ENCODE assay signal across 30 mouse cellular contexts in genomic region chr19:55640251-55640650, GRCm38 (mm10).
DNase-seq lines count a peak whose midpoint lies in the region; ATAC-seq and TF ChIP-seq lines count a peak whose summit lies in the region.
"Had no signal": no experiment of that assay in that cellular context is flagged by ENCODE, and none has a peak within 500 bp of the region (broad histone marks: within the 10 kb centered on the region; RNA-seq: fewer than 3 reads in every experiment).

No protein-coding gene starts in this region.

- no peaks in the 10 kb centered on the region for H3K9me3 ChIP-seq in ES-E14 (ENCODE audit: control insufficient read depth, insufficient read depth, low read depth, low read length)
- no peaks in the 10 kb centered on the region for H3K9me3 ChIP-seq in midbrain, embryonic 13.5 days
- H3K9me3 ChIP-seq: embryonic facial prominence, embryonic 15.5 days; forebrain, embryonic 12.5 days; forebrain, embryonic 15.5 days; heart, embryonic 12.5 days; heart, embryonic 15.5 days; hindbrain, embryonic 13.5 days had no signal

- no peaks in the 10 kb centered on the region for H3K36me3 ChIP-seq in ES-E14 (ENCODE audit: control insufficient read depth, insufficient read depth, low read length, poor library complexity, severe bottlenecking)
- no peaks in the 10 kb centered on the region for H3K36me3 ChIP-seq in midbrain, embryonic 13.5 days
- H3K36me3 ChIP-seq: embryonic facial prominence, embryonic 12.5 days; embryonic facial prominence, embryonic 15.5 days; forebrain, embryonic 12.5 days; forebrain, embryonic 15.5 days; G1E; heart, embryonic 12.5 days; heart, embryonic 15.5 days; hindbrain, embryonic 10.5 days; hindbrain, embryonic 13.5 days had no signal

- no peak overlapping the region for H3K27ac ChIP-seq in ES-E14 (ENCODE audit: insufficient read depth, low read depth, low read length, poor library complexity, severe bottlenecking)
- no peak overlapping the region for H3K27ac ChIP-seq in midbrain, embryonic 13.5 days
- H3K27ac ChIP-seq: embryonic facial prominence, embryonic 12.5 days; embryonic facial prominence, embryonic 15.5 days; forebrain, embryonic 12.5 days; forebrain, embryonic 15.5 days; heart, embryonic 15.5 days; hindbrain, embryonic 10.5 days; hindbrain, embryonic 13.5 days had no signal

- no peak for ATAC-seq in midbrain, embryonic 13.5 days
- ATAC-seq: forebrain, embryonic 15.5 days; hindbrain, embryonic 16.5 days; inflammation-experienced regulatory T-cells, adult 6 months; intestine, embryonic 16.5 days had no signal

- H3K4me2 ChIP-seq in midbrain, embryonic 13.5 days (replicated peaks): no peak overlapping the region
- H3K4me2 ChIP-seq: embryonic facial prominence, embryonic 12.5 days; embryonic facial prominence, embryonic 15.5 days; forebrain, embryonic 12.5 days; forebrain, embryonic 15.5 days; heart, embryonic 12.5 days; heart, embryonic 15.5 days; hindbrain, embryonic 13.5 days had no signal

- intact Hi-C loops in gastrocnemius, postnatal 36 days (cut with DNase I): loop anchor here (5.0 kb wide), 1 partner anchor 102 kb away; the partner anchor contains the start of gene Tcf7l2

- in situ Hi-C loops in ES-E14 (cut with MboI; ENCODE audit: low sequenced_read_pairs in 2 of 2, unreplicated experiment in 2 of 2): no loop called here

- DNase-seq in 3T3-L1 (ENCODE audit: low read depth, low spot score) (peak; percentile 23), ES-E14 (ENCODE audit: low read depth, low spot score) (peak; percentile 37), WW6 (ENCODE audit: low read depth, low spot score) (peak; percentile 18)
- DNase-seq in yolk sac, embryonic 10.5 days (ENCODE audit: low spot score): no peak
- no peak for DNase-seq in gastrocnemius, postnatal 36 days
- DNase-seq: adrenal gland, adult 2 months; adrenal gland, postnatal 14 days; B cell, adult 2 months; cerebellum, adult 11 months; cerebellum, adult 2 months; cerebellum, adult 9-11 months; cerebellum, postnatal 25 days; gastrocnemius, postnatal 10 days; heart, adult 18-20 months; heart, postnatal 10 days; heart, postnatal 36 days; kidney, adult 18-20 months had no signal

- H3K27me3 ChIP-seq in midbrain, embryonic 13.5 days: peaks cover 38% of the 10 kb centered on the region
- H3K27me3 ChIP-seq: embryonic facial prominence, embryonic 12.5 days; embryonic facial prominence, embryonic 15.5 days; forebrain, embryonic 15.5 days; heart, embryonic 15.5 days had no signal

- H3K9ac ChIP-seq in ES-E14 (ENCODE audit: insufficient read depth, low read depth, low read length, poor library complexity, severe bottlenecking): no peak overlapping the region
- no peak overlapping the region for H3K9ac ChIP-seq in midbrain, embryonic 13.5 days (replicated peaks)
- H3K9ac ChIP-seq: embryonic facial prominence, embryonic 12.5 days; embryonic facial prominence, embryonic 15.5 days; forebrain, embryonic 12.5 days; forebrain, embryonic 15.5 days; heart, embryonic 12.5 days; heart, embryonic 15.5 days; hindbrain, embryonic 13.5 days had no signal

- H3K4me3 ChIP-seq in ES-E14 (ENCODE audit: insufficient read depth in 1 of 2, low read depth in 1 of 2, low read length in 2 of 2, poor library complexity in 1 of 2, severe bottlenecking in 1 of 2): peak overlapping the region in 1 of 2 experiments; percentile 29; a peak in 2 of 4 replicates
- no peak overlapping the region for H3K4me3 ChIP-seq in midbrain, embryonic 13.5 days (replicated peaks)
- H3K4me3 ChIP-seq: embryonic facial prominence, embryonic 12.5 days; embryonic facial prominence, embryonic 15.5 days; forebrain, embryonic 12.5 days; forebrain, embryonic 15.5 days; heart, embryonic 12.5 days; heart, embryonic 15.5 days; hindbrain, embryonic 10.5 days; hindbrain, embryonic 13.5 days had no signal

- H3K4me1 ChIP-seq in ES-E14 (ENCODE audit: control insufficient read depth in 2 of 2, insufficient read depth in 2 of 2, low read length in 2 of 2, poor library complexity in 1 of 2): peaks cover 0 to 8% of the 10 kb centered on the region in 2 experiments; a peak in 1 of 4 replicates
- peaks cover 28% of the 10 kb centered on the region for H3K4me1 ChIP-seq in midbrain, embryonic 13.5 days (replicated peaks)

- WGBS in midbrain, embryonic 13.5 days: 83% methylated on average over 6 of the region's 6 CpGs

TF ChIP-seq in ES-E14, 5 proteins besides CTCF, POLR2A, EP300 and RAD21:
- no peak for TF ChIP-seq ZNF384 (IDR thresholded peaks at IDR 0.05; ENCODE audit: low read depth, low read length)

Comparison
In these comparisons a context has a peak if more than half of its experiments do, and no peak if none do; other contexts are left out.
1. DNase-seq: peak in 3T3-L1 (single experiment), ES-E14 (single experiment) and WW6 (single experiment); none in yolk sac, embryonic 10.5 days (single experiment) and gastrocnemius, postnatal 36 days (0 of 2).